Mouse (Mus musculus) G1E-ER4 (cell line): ENCODE results near the gene Fthl17f. TPM values are rescaled to one million over a fixed set of nuclear protein-coding genes. Genes with fewer than 3 reads are reported as not detected.
"Not testable (repeated sequence)": the region's sequence is repeated elsewhere in the genome, so short reads cannot be mapped to it uniquely, and the experiment has no call there.

ENCODE experiments used
- GATA1 ChIP-seq: IDR thresholded peaks from one replicate; pipeline ENCODE4 v1.8.0; 2012; ENCODE audit warnings: low read length, inconsistent platforms
- polyA plus RNA-seq: library from polyadenylated mRNA; stranded (reverse); fragments of >175 nt; gene quantifications from 2 replicates; pipeline ENCODE4 v1.2.3, GENCODE M21; 2012

Fthl17f gene
- polyA plus RNA-seq: not detected in 2 replicates

- TF ChIP-seq GATA1: not testable (repeated sequence)
These were observed at the start of gene Fthl17f for GRCm38 (mm10) chrX:9062715-9063114. Gene Fthl17f (plus strand): TSS chrX:9063015.

- TF ChIP-seq GATA1: no peak
These were observed 46.7 kb upstream of the Fthl17f start for GRCm38 (mm10) chrX:9016079-9016478.

- TF ChIP-seq GATA1: no peak
These were observed 43.3 kb upstream of the Fthl17f start for GRCm38 (mm10) chrX:9019481-9019880.

GRCm38 (mm10) chrX:9033193-9033592 lies 29.6 kb upstream of the Fthl17f start, which contains the start of gene Fthl17e:
Gene Fthl17e (plus strand): TSS chrX:9033493.
- TF ChIP-seq GATA1: not testable (repeated sequence)

GRCm38 (mm10) chrX:9062101-9062500 lies 714 bp upstream of the Fthl17f start:
- no peak for TF ChIP-seq GATA1

GRCm38 (mm10) chrX:9104262-9104661 lies 41.4 kb downstream of the Fthl17f start, which contains the start of gene 4930402K13Rik:
Gene 4930402K13Rik (plus strand): TSS chrX:9104562.
- TF ChIP-seq GATA1: no peak

GRCm38 (mm10) chrX:9110381-9110780 lies 47.6 kb downstream of the Fthl17f start:
- TF ChIP-seq GATA1: no peak

Other genes with a start within 250 kb of the Fthl17f start
- gene Gm6592, start 219.0 kb upstream of the Fthl17f start, polyA plus RNA-seq: not detected in 2 replicates
- 0.22 and 0.23 TPM in 2 replicates for gene Gm5751, start 188.8 kb upstream of the Fthl17f start, polyA plus RNA-seq
- gene B630019K06Rik, start 170.6 kb upstream of the Fthl17f start, polyA plus RNA-seq: 0.31 and 0.57 TPM in 2 replicates
- gene Fthl17b, start 100.0 kb upstream of the Fthl17f start, polyA plus RNA-seq: not detected in 2 replicates
- gene Fthl17c, start 86.5 kb upstream of the Fthl17f start, polyA plus RNA-seq: not detected in 2 replicates
- gene Fthl17d, start 76.3 kb upstream of the Fthl17f start, polyA plus RNA-seq: not detected in 2 replicates
- not detected in 2 replicates for gene Fthl17e, start 29.5 kb upstream of the Fthl17f start, polyA plus RNA-seq
- not detected in 2 replicates for gene 4930402K13Rik, start 41.5 kb downstream of the Fthl17f start, polyA plus RNA-seq
- gene Lancl3, start 136.9 kb downstream of the Fthl17f start, polyA plus RNA-seq: not detected in 2 replicates
- gene Gm14862, start 193.9 kb downstream of the Fthl17f start, polyA plus RNA-seq: not detected in 2 replicates
- 24.2 TPM in 2 replicates for gene Xk, start 209.7 kb downstream of the Fthl17f start, polyA plus RNA-seq
- 0.30 TPM in 1 of 2 replicates, not detected in the other for gene H2al1m, start 220.7 kb downstream of the Fthl17f start, polyA plus RNA-seq